Mouse (Mus musculus): ENCODE measurements around the gene Gm156. TPM values are rescaled to one million over a fixed set of nuclear protein-coding genes. Genes with fewer than 3 reads are reported as not detected.
A peak's percentile ranks its signal among the peaks of the same experiment; 100 is the strongest.
"Not testable (repeated sequence)": the region's sequence is repeated elsewhere in the genome, so short reads cannot be mapped to it uniquely, and the experiment has no call there.

The Gm156 gene
- total RNA-seq (2014; fragmentation: Nextera tagmentation) (not detected in 2 replicates), total RNA-seq (2017) (not detected in 2 replicates)

GRCm38 (mm10) chr6:129784170-129784569, at the start of gene Gm156:
Gene Gm156, minus strand, starts transcription at chr6:129784270.
- not testable (repeated sequence) for ATAC-seq (replicated peaks; ENCODE audit: low FRiP score, low TSS enrichment, poor library complexity, severe bottlenecking)

GRCm38 (mm10) chr6:129825559-129825958, 41.5 kb upstream of the Gm156 start:
- no peak for ATAC-seq (replicated peaks; ENCODE audit: low FRiP score, low TSS enrichment, poor library complexity, severe bottlenecking)

GRCm38 (mm10) chr6:129824004-129824403, 39.9 kb upstream of the Gm156 start:
- ATAC-seq (replicated peaks; ENCODE audit: low FRiP score, low TSS enrichment, poor library complexity, severe bottlenecking): no peak

- no peak for ATAC-seq (replicated peaks; ENCODE audit: low FRiP score, low TSS enrichment, poor library complexity, severe bottlenecking)
Measured at GRCm38 (mm10) chr6:129817731-129818130, 33.7 kb upstream of the Gm156 start.

GRCm38 (mm10) chr6:129747654-129748032, 36.4 kb downstream of the Gm156 start:
- ATAC-seq (replicated peaks; ENCODE audit: low FRiP score, low TSS enrichment, poor library complexity, severe bottlenecking): no peak

- no peak for ATAC-seq (replicated peaks; ENCODE audit: low FRiP score, low TSS enrichment, poor library complexity, severe bottlenecking)
Measured at GRCm38 (mm10) chr6:129747016-129747653, 36.9 kb downstream of the Gm156 start.

GRCm38 (mm10) chr6:129746151-129746550, 37.9 kb downstream of the Gm156 start:
- 0 out of 2 replicates have a peak, but pooled peaks have one; percentile 47 for ATAC-seq (replicated peaks; ENCODE audit: low FRiP score, low TSS enrichment, poor library complexity, severe bottlenecking)

GRCm38 (mm10) chr6:129740069-129740721, 43.9 kb downstream of the Gm156 start, which contains the start of gene Klri2:
Gene Klri2, minus strand, starts transcription at chr6:129740484.
- no peak for ATAC-seq (replicated peaks; ENCODE audit: low FRiP score, low TSS enrichment, poor library complexity, severe bottlenecking)

GRCm38 (mm10) chr6:129736414-129736813, 47.7 kb downstream of the Gm156 start:
- ATAC-seq (replicated peaks; ENCODE audit: low FRiP score, low TSS enrichment, poor library complexity, severe bottlenecking): no peak

GRCm38 (mm10) chr6:129727237-129727636, 56.8 kb downstream of the Gm156 start:
- no peak for ATAC-seq (replicated peaks; ENCODE audit: low FRiP score, low TSS enrichment, poor library complexity, severe bottlenecking)

GRCm38 (mm10) chr6:129721390-129721789, 62.7 kb downstream of the Gm156 start:
- no peak for ATAC-seq (replicated peaks; ENCODE audit: low FRiP score, low TSS enrichment, poor library complexity, severe bottlenecking)

GRCm38 (mm10) chr6:129720487-129720886, 63.6 kb downstream of the Gm156 start:
- no peak for ATAC-seq (replicated peaks; ENCODE audit: low FRiP score, low TSS enrichment, poor library complexity, severe bottlenecking)

- no peak for ATAC-seq (replicated peaks; ENCODE audit: low FRiP score, low TSS enrichment, poor library complexity, severe bottlenecking)
Measured at GRCm38 (mm10) chr6:129717032-129717431, 67.0 kb downstream of the Gm156 start, which contains the start of gene Klri1. Gene Klri1, minus strand, starts transcription at chr6:129717132.

Other genes starting within 250 kb of the Gm156 start
- 0.30 and 1.1 TPM in 2 replicates for gene Klre1, start 206.4 kb downstream of the Gm156 start, total RNA-seq (2014; fragmentation: Nextera tagmentation)
- gene Klre1, start 206.4 kb downstream of the Gm156 start, total RNA-seq (2017): 0.53 and 5.0 TPM in 2 replicates
- 2.0 TPM in 1 of 2 replicates, not detected in the other for gene Klrd1, start 192.5 kb downstream of the Gm156 start, total RNA-seq (2014; fragmentation: Nextera tagmentation)
- gene Klrd1, start 192.5 kb downstream of the Gm156 start, total RNA-seq (2017): 7.4 and 28.4 TPM in 2 replicates
- gene Klrk1, start 160.4 kb downstream of the Gm156 start, total RNA-seq (2014; fragmentation: Nextera tagmentation): 1.2 and 2.4 TPM in 2 replicates
- gene Klrk1, start 160.4 kb downstream of the Gm156 start, total RNA-seq (2017): 1.3 and 18.7 TPM in 2 replicates
- gene Klrc3, start 140.9 kb downstream of the Gm156 start, total RNA-seq (2014; fragmentation: Nextera tagmentation): not detected in 2 replicates
- gene Klrc3, start 140.9 kb downstream of the Gm156 start, total RNA-seq (2017): 1.3 TPM in 1 of 2 replicates, not detected in the other
- gene Klrc2, start 123.6 kb downstream of the Gm156 start, total RNA-seq (2014; fragmentation: Nextera tagmentation): 0.12 TPM in 1 of 2 replicates, not detected in the other
- gene Klrc2, start 123.6 kb downstream of the Gm156 start, total RNA-seq (2017): 0.30 and 0.47 TPM in 2 replicates
- 1.8 TPM in 1 of 2 replicates, not detected in the other for gene Klrc1, start 105.3 kb downstream of the Gm156 start, total RNA-seq (2014; fragmentation: Nextera tagmentation)
- gene Klrc1, start 105.3 kb downstream of the Gm156 start, total RNA-seq (2017): 26.3 TPM in 1 of 2 replicates, not detected in the other
- gene Klri1, start 67.1 kb downstream of the Gm156 start, total RNA-seq (2014; fragmentation: Nextera tagmentation): 1.1 TPM in 1 of 2 replicates, not detected in the other
- gene Klri1, start 67.1 kb downstream of the Gm156 start, total RNA-seq (2017): 4.0 TPM in 1 of 2 replicates, not detected in the other
- gene Klri2, start 43.8 kb downstream of the Gm156 start, total RNA-seq (2014; fragmentation: Nextera tagmentation): 0.59 TPM in 1 of 2 replicates, not detected in the other
- gene Klri2, start 43.8 kb downstream of the Gm156 start, total RNA-seq (2017): 3.3 TPM in 1 of 2 replicates, not detected in the other
- gene Gm17631, start 78.4 kb upstream of the Gm156 start, total RNA-seq (2014; fragmentation: Nextera tagmentation): not detected in 2 replicates
- gene Gm17631, start 78.4 kb upstream of the Gm156 start, total RNA-seq (2017): not detected in 2 replicates
- not detected in 2 replicates for gene Klra17, start 92.4 kb upstream of the Gm156 start, total RNA-seq (2014; fragmentation: Nextera tagmentation)
- gene Klra17, start 92.4 kb upstream of the Gm156 start, total RNA-seq (2017): not detected in 2 replicates
- gene Klra5, start 133.4 kb upstream of the Gm156 start, total RNA-seq (2014; fragmentation: Nextera tagmentation): not detected in 2 replicates
- not detected in 2 replicates for gene Klra5, start 133.4 kb upstream of the Gm156 start, total RNA-seq (2017)
- not detected in 2 replicates for gene Klra6, start 242.7 kb upstream of the Gm156 start, total RNA-seq (2014; fragmentation: Nextera tagmentation)
- gene Klra6, start 242.7 kb upstream of the Gm156 start, total RNA-seq (2017): not detected in 2 replicates

Measured in megakaryocyte-erythroid progenitor cell, adult 5-6 weeks (primary cell).